In the genomic region with DNA sequence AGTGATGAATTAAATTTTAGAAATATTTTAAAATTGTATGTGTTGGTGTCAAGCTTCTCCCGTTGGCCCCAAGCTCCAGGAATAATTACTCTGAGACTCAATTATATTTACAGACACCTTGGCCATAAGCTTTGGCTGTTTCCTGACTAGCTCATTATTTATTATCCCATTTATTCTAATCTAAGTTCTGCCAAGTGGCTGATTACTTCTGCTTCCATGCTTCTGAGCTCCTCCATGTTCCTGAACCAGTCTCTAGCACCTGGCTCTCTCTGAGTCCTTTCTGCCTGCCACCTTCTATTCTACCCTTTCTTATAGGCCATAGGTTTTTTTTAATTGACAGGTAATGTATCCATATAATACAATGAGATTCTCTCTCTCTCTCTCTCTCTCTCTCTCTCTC, we compare ENCODE assay signal across 16 mouse cellular contexts.
"Had no signal": no experiment of that assay in that cellular context is flagged by ENCODE, and none has a peak within 500 bp of the region (broad histone marks: within the 10 kb centered on the region; RNA-seq: fewer than 3 reads in every experiment).

No protein-coding gene starts in this region.

- H3K9me3 ChIP-seq: neural tube, embryonic 13.5 days; neural tube, embryonic 15.5 days; stomach, embryonic 15.5 days had no signal

- H3K27me3 ChIP-seq: neural tube, embryonic 13.5 days; neural tube, embryonic 15.5 days; stomach, embryonic 15.5 days had no signal

- H3K9ac ChIP-seq: neural tube, embryonic 13.5 days; neural tube, embryonic 15.5 days; stomach, embryonic 15.5 days had no signal

- H3K27ac ChIP-seq: neural tube, embryonic 13.5 days; neural tube, embryonic 15.5 days; stomach, embryonic 15.5 days; stomach, postnatal 0 days had no signal

- H3K36me3 ChIP-seq: neural tube, embryonic 13.5 days; neural tube, embryonic 15.5 days; stomach, embryonic 15.5 days had no signal

- H3K4me1 ChIP-seq: neural tube, embryonic 13.5 days; neural tube, embryonic 15.5 days had no signal

- DNase-seq: retina, postnatal 1 day; right cerebral cortex, adult 18-20 months; right cerebral cortex, postnatal 14 days; right cerebral cortex, postnatal 25 days; right cerebral cortex, postnatal 4 days; spleen, adult 18-20 months; thymus, adult 18-20 months; thymus, adult 2 months; thymus, postnatal 14 days; thymus, postnatal 25 days; thymus, postnatal 36 days; thymus, postnatal 4 days had no signal

- H3K4me2 ChIP-seq: neural tube, embryonic 13.5 days; neural tube, embryonic 15.5 days; stomach, embryonic 15.5 days had no signal

- H3K4me3 ChIP-seq: neural tube, embryonic 13.5 days; neural tube, embryonic 15.5 days; stomach, embryonic 15.5 days had no signal
